In genomic region chr15:86058394-86058915, GRCm38 (mm10) we compare ENCODE assay signal across 8 mouse cellular contexts. TPM values are rescaled to one million over a fixed set of nuclear protein-coding genes. Genes with fewer than 3 reads are reported as not detected.
DNase-seq lines count a peak whose midpoint lies in the region; ATAC-seq and TF ChIP-seq lines count a peak whose summit lies in the region.

No protein-coding gene starts in this region.

- peaks cover 46% of the 10 kb centered on the region for H3K79me2 ChIP-seq in myocyte (ENCODE audit: control insufficient read depth, insufficient read depth)

- no peaks in the 10 kb centered on the region for H3K9me3 ChIP-seq in heart, embryonic 10.5 days
- no peaks in the 10 kb centered on the region for H3K9me3 ChIP-seq in kidney, embryonic 15.5 days (replicated peaks)

- peak overlapping the region; percentile 82 for H3K4me2 ChIP-seq in kidney, embryonic 15.5 days
- peak overlapping the region; percentile 82 for H3K4me2 ChIP-seq in myocyte (ENCODE audit: low read depth)

- peak; percentile 79 to 85 for DNase-seq in B cell, adult 2 months
- peak; percentile 96 for DNase-seq in brain, adult 2 months (ENCODE audit: low read depth, low spot score)
- peak; percentile 86 for DNase-seq in heart, embryonic 10.5 days (ENCODE audit: low spot score)
- peak; percentile 90 for DNase-seq in liver
- DNase-seq in spleen, postnatal 4 days (ENCODE audit: low spot score in 2 of 2), result peak; percentile 80 to 91

- peak overlapping the region; percentile 95 for H3K27ac ChIP-seq in heart, embryonic 10.5 days
- peak overlapping the region; percentile 82 for H3K27ac ChIP-seq in kidney, embryonic 15.5 days

- peaks cover 76% of the 10 kb centered on the region for H3K4me1 ChIP-seq in heart, embryonic 10.5 days
- peaks cover 64% of the 10 kb centered on the region for H3K4me1 ChIP-seq in kidney, embryonic 15.5 days

- peak overlapping the region; percentile 86 for H3K9ac ChIP-seq in kidney, embryonic 15.5 days

- no peaks in the 10 kb centered on the region for H3K27me3 ChIP-seq in heart, embryonic 10.5 days (ENCODE audit: insufficient read depth, poor library complexity, severe bottlenecking)
- H3K27me3 ChIP-seq in kidney, embryonic 15.5 days, result no peaks in the 10 kb centered on the region
- no peaks in the 10 kb centered on the region for H3K27me3 ChIP-seq in myocyte (ENCODE audit: control insufficient read depth, insufficient read depth, insufficient read length)

- ATAC-seq in erythroblast, adult 5-6 weeks (replicated peaks; ENCODE audit: low FRiP score, poor library complexity, severe bottlenecking), result peak; percentile 27
- peak; percentile 63 for ATAC-seq in kidney, embryonic 15.5 days (replicated peaks; ENCODE audit: low FRiP score)

- TF ChIP-seq POLR2A in myocyte (IDR thresholded peaks at IDR 0.05; ENCODE audit: insufficient read length, low read depth), result peak; percentile 75

- no peaks in the 10 kb centered on the region for H3K36me3 ChIP-seq in heart, embryonic 10.5 days
- H3K36me3 ChIP-seq in kidney, embryonic 15.5 days, result no peaks in the 10 kb centered on the region
- H3K36me3 ChIP-seq in myocyte (ENCODE audit: control insufficient read depth, insufficient read depth), result no peaks in the 10 kb centered on the region

- H3K4me3 ChIP-seq in heart, embryonic 10.5 days, result peak overlapping the region; percentile 77
- H3K4me3 ChIP-seq in kidney, embryonic 15.5 days (replicated peaks), result peak overlapping the region; percentile 91
- H3K4me3 ChIP-seq in myocyte, result peak overlapping the region; percentile 41

- peak overlapping the region; percentile 60 for H3ac ChIP-seq in myocyte (ENCODE audit: control insufficient read depth, insufficient read length)

- WGBS in heart, embryonic 10.5 days, result under 1% methylated on average over 69 of the region's 70 CpGs
- 0% methylated on average over 28 of the region's 70 CpGs for WGBS in kidney, embryonic 15.5 days

TF ChIP-seq in myocyte, 11 proteins besides CTCF, POLR2A, EP300 and RAD21:
- TF ChIP-seq REST (IDR thresholded peaks at IDR 0.05; ENCODE audit: insufficient read depth, insufficient read length), result no peak
- no peak for TF ChIP-seq TCF12 (IDR thresholded peaks at IDR 0.05; ENCODE audit: insufficient read depth, poor library complexity, severe bottlenecking)
- peak; percentile 50 for TF ChIP-seq USF1 (IDR thresholded peaks at IDR 0.05; ENCODE audit: low read depth)
- peak in 2 of 3 experiments; percentile 38 to 60 for TF ChIP-seq MYOD1 (IDR thresholded peaks at IDR 0.05; ENCODE audit: control insufficient read depth in 1 of 3, insufficient read length in 2 of 3, low read depth in 2 of 3)
- TF ChIP-seq MYOG (IDR thresholded peaks at IDR 0.05; ENCODE audit: control insufficient read depth in 1 of 3, insufficient read depth in 1 of 3, insufficient read length in 2 of 3, low read depth in 2 of 3), result peak in 1 of 3 experiments; percentile 16
- TF ChIP-seq POLR2AphosphoS2 (IDR thresholded peaks at IDR 0.05; ENCODE audit: insufficient read length, low read depth), result peak; percentile 74
- no peak for TF ChIP-seq E2F4 (IDR thresholded peaks at IDR 0.05; ENCODE audit: insufficient read depth)
TF ChIP-seq in myocyte: peak in this region for 4.

RNA-seq across cellular contexts. Expression of gene Gramd4, which starts 1.0 kb away (rescaled TPM):
- 3.3 and 7.3 TPM in 2 replicates for total RNA-seq in erythroblast, adult 5-6 weeks (2015; ENCODE audit: low replicate concordance)
- 8.4 and 11.0 TPM in 2 replicates for total RNA-seq in erythroblast, adult 5-6 weeks (2017; ENCODE audit: low replicate concordance)
- polyA plus RNA-seq in heart, embryonic 10.5 days (2016; fragmentation: Nextera tagmentation; extraction: Ambion mirVana), result 9.6 and 11.6 TPM in 2 replicates
- 14.1 and 17.4 TPM in 2 replicates for polyA plus RNA-seq in kidney, embryonic 15.5 days (2015; fragmentation: Nextera tagmentation; extraction: Ambion mirVana)
- polyA plus RNA-seq in myocyte (2012; fragmentation: generic; extraction: Trizol), result 15.0 TPM

RNA-seq across cellular contexts. Expression of gene Celsr1, which starts 24.9 kb away (rescaled TPM):
- total RNA-seq in erythroblast, adult 5-6 weeks (2015; ENCODE audit: low replicate concordance), result 0.38 and 1.5 TPM in 2 replicates
- total RNA-seq in erythroblast, adult 5-6 weeks (2017; ENCODE audit: low replicate concordance), result 0.60 and 0.98 TPM in 2 replicates
- 1.3 and 2.3 TPM in 2 replicates for polyA plus RNA-seq in heart, embryonic 10.5 days (2016; fragmentation: Nextera tagmentation; extraction: Ambion mirVana)
- 3.7 and 3.9 TPM in 2 replicates for polyA plus RNA-seq in kidney, embryonic 15.5 days (2015; fragmentation: Nextera tagmentation; extraction: Ambion mirVana)
- polyA plus RNA-seq in myocyte (2012; fragmentation: generic; extraction: Trizol), result 0.06 TPM

Comparison
In these comparisons a context has a peak if more than half of its experiments do, and no peak if none do; other contexts are left out.
1. Peak in every context shown above with its lines: DNase-seq, ATAC-seq, H3K4me3 ChIP-seq and H3K27ac ChIP-seq.
2. H3K4me3 ChIP-seq: peak in every context shown above with its lines; median percentile 91 in kidney, embryonic 15.5 days; 77 in heart, embryonic 10.5 days; 41 in myocyte.